Mouse (Mus musculus): ENCODE data around the gene Dedd. TPM values are rescaled to one million over a fixed set of nuclear protein-coding genes. Genes with fewer than 3 reads are reported as not detected.
A peak's percentile ranks its signal among the peaks of the same experiment; 100 is the strongest.

Gene Dedd
- polyA plus RNA-seq, 1 experiment from 2014 or later = 45.4 TPM

GRCm38 (mm10) chr1:171345225-171346094, 16.5 kb downstream of the Dedd start, which contains the start of the genes Nit1 and Pfdn2:
Gene Nit1, minus strand, starts transcription at chr1:171345646.
Gene Pfdn2, plus strand, starts transcription at chr1:171345670.
- Histone ChIP-seq H3K9ac (ENCODE audit: low read depth, low read length) (peak within 1 kb of the TSS; percentile 92), H3K27me3 (ENCODE audit: control insufficient read depth, insufficient read depth, low read length) (no peaks in the 10 kb centered on the region), H3K9me3 (replicated peaks; ENCODE audit: control insufficient read depth, low read length) (peaks cover 2% of the 10 kb centered on the region; the same call in 1 of the 2 replicates), H3K4me3 (ENCODE audit: low read depth, low read length) (peak within 1 kb of the TSS; percentile 96), H3K27ac (ENCODE audit: low read depth, low read length) (peak within 1 kb of the TSS; percentile 72), H3K4me2 (peak within 1 kb of the TSS; percentile 93), H3K36me3 (ENCODE audit: control insufficient read depth, insufficient read depth, low read length) (peaks cover 11% of the 10 kb centered on the region; the same call in 1 of the 2 replicates), H3K4me1 (ENCODE audit: control insufficient read depth, insufficient read depth, low read length) (no peaks in the 10 kb centered on the region)
- under 1% methylated on average over 53 of the region's 53 CpGs for WGBS (ENCODE audit: insufficient replicate concordance)
- ATAC-seq (replicated peaks; ENCODE audit: insufficient number of reproducible peaks, low FRiP score, low TSS enrichment) = peak; percentile 85

DNA sequence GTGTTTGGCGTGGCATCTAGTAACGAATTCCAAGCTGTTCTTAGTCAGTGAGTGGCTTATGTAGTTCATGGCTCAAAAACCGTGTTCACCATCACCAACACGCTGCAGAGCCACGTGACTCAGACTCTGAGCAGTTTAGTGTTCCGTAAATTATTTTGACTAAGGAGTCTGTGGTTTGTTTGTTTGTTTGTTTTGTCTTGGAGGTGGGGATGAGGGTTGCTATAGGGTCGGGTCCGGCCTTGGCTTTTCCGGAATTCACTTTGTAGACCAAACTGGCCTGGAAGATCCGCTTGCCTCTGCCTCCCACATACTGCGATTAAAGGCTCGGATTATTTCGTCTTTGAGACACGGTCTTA, 17.1 kb downstream of the Dedd start:
- Histone ChIP-seq H3K27me3 (ENCODE audit: control insufficient read depth, insufficient read depth, low read length) (no peaks in the 10 kb centered on the region), H3K9me3 (replicated peaks; ENCODE audit: control insufficient read depth, low read length) (peaks cover 2% of the 10 kb centered on the region; the same call in 1 of the 2 replicates), H3K4me2 (peak overlapping the region; percentile 93), H3K4me3 (ENCODE audit: low read depth, low read length) (peak overlapping the region; percentile 96), H3K36me3 (ENCODE audit: control insufficient read depth, insufficient read depth, low read length) (peaks cover 10% of the 10 kb centered on the region; the same call in 1 of the 2 replicates), H3K9ac (ENCODE audit: low read depth, low read length) (peak overlapping the region; percentile 92), H3K4me1 (ENCODE audit: control insufficient read depth, insufficient read depth, low read length) (no peaks in the 10 kb centered on the region), H3K27ac (ENCODE audit: low read depth, low read length) (peak overlapping the region; percentile 72; the same call in 1 of the 2 replicates)
- 0 out of 2 replicates have a peak, but pooled peaks have one; percentile 5 for ATAC-seq (replicated peaks; ENCODE audit: insufficient number of reproducible peaks, low FRiP score, low TSS enrichment)
- WGBS (ENCODE audit: insufficient replicate concordance) = under 1% methylated on average over 14 of the region's 14 CpGs

DNA sequence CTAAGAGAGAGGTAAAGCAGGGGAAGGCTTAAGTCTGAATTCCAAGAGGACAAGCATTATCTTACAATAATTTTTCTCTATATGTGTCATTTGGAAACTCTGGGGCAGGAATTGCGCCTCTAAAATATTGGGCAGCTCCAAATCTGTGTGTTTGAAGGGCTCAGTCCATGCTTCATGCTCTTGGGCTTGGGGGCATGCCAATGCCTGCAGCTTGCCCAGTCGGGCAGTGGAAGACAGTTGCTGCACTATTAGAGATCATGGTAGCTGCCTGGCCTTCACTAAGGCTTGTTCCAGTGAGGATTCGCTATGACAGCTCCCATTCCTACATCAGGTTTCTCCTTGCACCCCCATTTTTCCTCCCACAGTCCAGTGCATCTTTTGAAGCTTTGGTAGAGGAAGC, 19.7 kb downstream of the Dedd start:
- no peaks in the 10 kb centered on the region for H3K36me3 ChIP-seq (ENCODE audit: control insufficient read depth, insufficient read depth, low read length)
- no peaks in the 10 kb centered on the region for H3K27me3 ChIP-seq (ENCODE audit: control insufficient read depth, insufficient read depth, low read length)
- H3K4me3 ChIP-seq (ENCODE audit: low read depth, low read length) = no peak overlapping the region
- no peak for ATAC-seq (replicated peaks; ENCODE audit: insufficient number of reproducible peaks, low FRiP score, low TSS enrichment)
- WGBS (ENCODE audit: insufficient replicate concordance) = 86% methylated on average over 3 of the region's 3 CpGs
- peaks cover 2% of the 10 kb centered on the region; the same call in 1 of the 2 replicates for H3K9me3 ChIP-seq (replicated peaks; ENCODE audit: control insufficient read depth, low read length)
- no peak overlapping the region for H3K4me2 ChIP-seq
- no peak overlapping the region for H3K27ac ChIP-seq (ENCODE audit: low read depth, low read length)
- no peaks in the 10 kb centered on the region for H3K4me1 ChIP-seq (ENCODE audit: control insufficient read depth, insufficient read depth, low read length)
- H3K9ac ChIP-seq (ENCODE audit: low read depth, low read length) = no peak overlapping the region

DNA sequence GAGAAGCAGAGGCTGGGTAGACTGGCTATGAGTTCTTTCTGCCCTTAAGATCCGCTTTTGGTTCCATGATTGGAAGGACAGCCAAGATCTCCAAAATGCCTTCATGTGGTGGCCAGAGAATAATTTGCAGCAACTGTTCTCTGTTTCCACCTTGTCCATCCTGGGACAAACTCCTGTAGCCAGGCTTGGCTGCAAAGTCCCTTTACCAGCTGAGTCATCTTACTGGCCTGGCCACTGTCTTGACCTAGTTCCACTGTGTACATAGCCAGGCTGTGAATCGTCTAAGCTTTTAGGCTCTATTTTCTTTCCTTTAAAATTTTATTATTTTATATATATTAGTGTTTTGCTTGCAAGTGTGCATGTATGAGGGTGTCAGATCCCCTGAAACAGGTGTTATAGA, 20.3 kb downstream of the Dedd start:
- H3K27me3 ChIP-seq (ENCODE audit: control insufficient read depth, insufficient read depth, low read length) = no peaks in the 10 kb centered on the region
- no peak overlapping the region for H3K9ac ChIP-seq (ENCODE audit: low read depth, low read length)
- ATAC-seq (replicated peaks; ENCODE audit: insufficient number of reproducible peaks, low FRiP score, low TSS enrichment) = no peak
- H3K27ac ChIP-seq (ENCODE audit: low read depth, low read length) = no peak overlapping the region
- no peaks in the 10 kb centered on the region for H3K4me1 ChIP-seq (ENCODE audit: control insufficient read depth, insufficient read depth, low read length)
- WGBS (ENCODE audit: insufficient replicate concordance) = 87% methylated on average over 2 of the region's 2 CpGs
- H3K9me3 ChIP-seq (replicated peaks; ENCODE audit: control insufficient read depth, low read length) = peaks cover 2% of the 10 kb centered on the region; the same call in 1 of the 2 replicates
- H3K36me3 ChIP-seq (ENCODE audit: control insufficient read depth, insufficient read depth, low read length) = no peaks in the 10 kb centered on the region
- H3K4me3 ChIP-seq (ENCODE audit: low read depth, low read length) = no peak overlapping the region
- no peak overlapping the region for H3K4me2 ChIP-seq

DNA sequence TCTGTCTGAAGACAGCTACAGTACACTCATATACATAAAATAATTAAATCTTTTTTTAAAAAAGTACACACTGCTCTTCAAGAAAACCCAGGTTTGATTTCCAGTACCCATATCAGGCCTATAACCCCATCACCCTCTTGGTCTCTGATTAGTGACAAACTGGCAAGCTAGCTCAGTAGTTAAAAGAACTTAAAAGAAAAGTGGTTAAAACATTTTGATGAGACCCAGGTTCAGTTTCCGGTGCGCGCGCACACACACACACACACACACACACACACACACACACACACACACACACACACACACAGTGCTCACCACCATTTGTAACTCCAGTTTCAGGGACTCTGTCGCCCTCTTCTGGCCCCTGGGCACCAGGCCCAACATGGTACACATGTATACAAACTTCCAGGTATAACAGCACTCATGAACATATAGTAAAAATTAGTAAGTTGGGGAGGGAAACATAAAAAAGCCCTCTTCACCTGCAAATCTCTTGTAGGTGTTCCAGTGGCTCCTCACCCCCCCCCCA, 26.9 kb downstream of the Dedd start:
- Histone ChIP-seq H3K4me3 (ENCODE audit: low read depth, low read length) (no peak overlapping the region), H3K27ac (ENCODE audit: low read depth, low read length) (no peak overlapping the region), H3K36me3 (ENCODE audit: control insufficient read depth, insufficient read depth, low read length) (peaks cover 12% of the 10 kb centered on the region; the same call in 1 of the 2 replicates), H3K9ac (ENCODE audit: low read depth, low read length) (no peak overlapping the region), H3K9me3 (replicated peaks; ENCODE audit: control insufficient read depth, low read length) (peaks cover 4% of the 10 kb centered on the region; the same call in 1 of the 2 replicates), H3K27me3 (ENCODE audit: control insufficient read depth, insufficient read depth, low read length) (no peaks in the 10 kb centered on the region), H3K4me2 (no peak overlapping the region), H3K4me1 (ENCODE audit: control insufficient read depth, insufficient read depth, low read length) (peaks cover 4% of the 10 kb centered on the region; the same call in 1 of the 2 replicates)
- 78% methylated on average over 5 of the region's 5 CpGs for WGBS (ENCODE audit: insufficient replicate concordance)
- ATAC-seq (replicated peaks; ENCODE audit: insufficient number of reproducible peaks, low FRiP score, low TSS enrichment) = no peak

DNA sequence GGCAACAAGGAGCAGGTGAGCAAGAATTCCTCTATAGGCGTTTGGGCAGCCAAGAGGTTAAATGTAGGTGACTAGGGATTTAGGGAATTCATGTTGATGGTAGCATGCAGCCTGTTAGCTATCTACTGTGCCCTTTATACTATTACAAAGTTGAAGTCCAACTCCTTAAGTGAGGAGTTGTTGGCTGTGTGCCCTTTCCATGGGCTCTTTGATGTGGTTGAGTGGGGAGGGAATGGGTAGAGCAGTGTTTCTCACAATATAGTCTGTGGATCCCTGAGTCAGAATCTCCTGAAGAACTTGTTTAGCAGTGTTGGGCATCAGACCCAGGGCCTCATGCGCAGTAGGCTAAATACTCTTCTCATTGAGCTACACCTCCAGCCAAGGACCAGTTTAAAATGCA, 27.9 kb downstream of the Dedd start:
- H3K4me1 ChIP-seq (ENCODE audit: control insufficient read depth, insufficient read depth, low read length) = peaks cover 4% of the 10 kb centered on the region; the same call in 1 of the 2 replicates
- no peak overlapping the region for H3K4me3 ChIP-seq (ENCODE audit: low read depth, low read length)
- peaks cover 12% of the 10 kb centered on the region; the same call in 1 of the 2 replicates for H3K36me3 ChIP-seq (ENCODE audit: control insufficient read depth, insufficient read depth, low read length)
- H3K9me3 ChIP-seq (replicated peaks; ENCODE audit: control insufficient read depth, low read length) = peaks cover 4% of the 10 kb centered on the region; the same call in 1 of the 2 replicates
- WGBS (ENCODE audit: insufficient replicate concordance) = 86% methylated on average over 2 of the region's 2 CpGs
- ATAC-seq (replicated peaks; ENCODE audit: insufficient number of reproducible peaks, low FRiP score, low TSS enrichment) = no peak
- no peak overlapping the region for H3K27ac ChIP-seq (ENCODE audit: low read depth, low read length)
- H3K27me3 ChIP-seq (ENCODE audit: control insufficient read depth, insufficient read depth, low read length) = no peaks in the 10 kb centered on the region
- no peak overlapping the region for H3K4me2 ChIP-seq
- no peak overlapping the region for H3K9ac ChIP-seq (ENCODE audit: low read depth, low read length)

- Histone ChIP-seq H3K4me1 (ENCODE audit: control insufficient read depth, insufficient read depth, low read length) (peaks cover 4% of the 10 kb centered on the region; the same call in 1 of the 2 replicates), H3K27me3 (ENCODE audit: control insufficient read depth, insufficient read depth, low read length) (no peaks in the 10 kb centered on the region), H3K4me3 (ENCODE audit: low read depth, low read length) (no peak overlapping the region), H3K36me3 (ENCODE audit: control insufficient read depth, insufficient read depth, low read length) (peaks cover 12% of the 10 kb centered on the region; the same call in 1 of the 2 replicates), H3K9ac (ENCODE audit: low read depth, low read length) (no peak overlapping the region), H3K27ac (ENCODE audit: low read depth, low read length) (no peak overlapping the region), H3K4me2 (no peak overlapping the region), H3K9me3 (replicated peaks; ENCODE audit: control insufficient read depth, low read length) (peaks cover 4% of the 10 kb centered on the region; the same call in 1 of the 2 replicates)
- ATAC-seq (replicated peaks; ENCODE audit: insufficient number of reproducible peaks, low FRiP score, low TSS enrichment) = no peak
- 68% methylated on average over 4 of the region's 4 CpGs for WGBS (ENCODE audit: insufficient replicate concordance)
Measured at GRCm38 (mm10) chr1:171358421-171358820, 29.5 kb downstream of the Dedd start.

DNA sequence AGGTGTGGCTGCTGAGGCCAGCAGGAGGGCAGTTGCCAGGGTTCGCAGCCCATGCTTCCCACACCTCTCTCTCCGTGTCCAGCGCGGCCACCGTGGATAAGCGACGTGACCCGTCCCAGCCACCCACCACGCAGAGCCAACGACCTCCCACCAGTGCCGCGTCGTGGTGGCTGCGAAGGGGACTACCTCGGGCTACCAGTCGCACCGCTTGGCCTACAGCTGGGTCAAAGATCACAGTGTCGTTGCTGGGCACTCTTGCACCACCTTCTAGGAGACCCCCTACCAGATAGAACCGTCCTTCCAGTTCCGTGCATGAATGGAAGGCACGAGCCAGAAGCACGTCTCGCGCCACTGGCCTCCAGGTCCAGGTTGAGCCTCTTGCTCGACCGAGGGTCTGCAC, 31.3 kb downstream of the Dedd start:
- ATAC-seq (replicated peaks; ENCODE audit: insufficient number of reproducible peaks, low FRiP score, low TSS enrichment) = peak; percentile 27
- WGBS (ENCODE audit: insufficient replicate concordance) = 7% methylated on average over 26 of the region's 26 CpGs
- H3K27me3 ChIP-seq (ENCODE audit: control insufficient read depth, insufficient read depth, low read length) = no peaks in the 10 kb centered on the region
- H3K9me3 ChIP-seq (replicated peaks; ENCODE audit: control insufficient read depth, low read length) = peaks cover 4% of the 10 kb centered on the region; the same call in 1 of the 2 replicates
- H3K4me1 ChIP-seq (ENCODE audit: control insufficient read depth, insufficient read depth, low read length) = peaks cover 4% of the 10 kb centered on the region; the same call in 1 of the 2 replicates
- H3K4me3 ChIP-seq (ENCODE audit: low read depth, low read length) = peak overlapping the region; percentile 42
- H3K27ac ChIP-seq (ENCODE audit: low read depth, low read length) = no peak overlapping the region
- H3K4me2 ChIP-seq = peak overlapping the region; percentile 78
- H3K36me3 ChIP-seq (ENCODE audit: control insufficient read depth, insufficient read depth, low read length) = peaks cover 12% of the 10 kb centered on the region; the same call in 1 of the 2 replicates
- H3K9ac ChIP-seq (ENCODE audit: low read depth, low read length) = peak overlapping the region; percentile 47
